Mouse (Mus musculus) megakaryocyte, embryonic 14.5 days (primary cell): ENCODE measurements at regions not wholly inside any gene's neighbourhood (a gene's known extent, or its start where the extent isn't known, plus 50 kb on each side); places are given as distances from the start of the nearest gene placed in this dataset.

Source experiments
- FLI1 ChIP-seq: IDR thresholded peaks from 2 replicates; pipeline ENCODE4 v1.6.1; 2012; ENCODE audit warnings: low read length, inconsistent platforms, mixed read lengths
- GATA1 ChIP-seq: IDR thresholded peaks from 3 replicates; pipeline ENCODE4 v1.6.1; 2012; ENCODE audit warnings: mixed read lengths, low read length, inconsistent platforms, borderline replicate concordance

GRCm38 (mm10) chr10:99418497-99418896 is 155.5 kb downstream of the Dusp6 start:
- TF ChIP-seq GATA1, result no peak
- TF ChIP-seq FLI1, result no peak
